26 mouse cellular contexts compared by ENCODE assay signal in genomic region chr14:21278290-21278689, GRCm38 (mm10).
DNase-seq lines count a peak whose midpoint lies in the region; TF ChIP-seq lines count a peak whose summit lies in the region.
"Had no signal": no experiment of that assay in that cellular context is flagged by ENCODE, and none has a peak within 500 bp of the region (broad histone marks: within the 10 kb centered on the region; RNA-seq: fewer than 3 reads in every experiment).

No protein-coding gene starts in this region.

- DNase-seq in adrenal gland, postnatal 10 days = peak; percentile 27
- no peak for DNase-seq in adrenal gland, adult 18-20 months (ENCODE audit: low spot score in 2 of 2)
- peak; percentile 83 for DNase-seq in liver, adult 2 months (ENCODE audit: extremely low read depth, low read depth, low spot score)
- no peak for DNase-seq in liver
- peak; percentile 12 for DNase-seq in lung, postnatal 25 days (ENCODE audit: low spot score)
- no peak for DNase-seq in lung, postnatal 14 days
- DNase-seq in thymus, postnatal 4 days = no peak
- DNase-seq: adrenal gland, adult 8-10 months; cerebellum, adult 11-12 months; cerebellum, adult 8-10 months; cerebellum, postnatal 10 days; cerebellum, postnatal 36 days; embryo, embryonic 11 days; gastrocnemius, postnatal 10 days; gastrocnemius, postnatal 36 days; heart, adult 2 months; heart, postnatal 14 days; heart, postnatal 4 days had no signal

- H3K27me3 ChIP-seq in liver, adult 2 months (ENCODE audit: control insufficient read depth, insufficient read depth, low read length) = no peaks in the 10 kb centered on the region
- H3K27me3 ChIP-seq: embryonic facial prominence, embryonic 13.5 days; forebrain, embryonic 13.5 days; heart, embryonic 13.5 days; hindbrain, embryonic 15.5 days had no signal

- peaks cover 10% of the 10 kb centered on the region for H3K36me3 ChIP-seq in liver, adult 2 months (ENCODE audit: control insufficient read depth, insufficient read depth, low read length)
- H3K36me3 ChIP-seq: embryonic facial prominence, embryonic 10.5 days; embryonic facial prominence, embryonic 13.5 days; forebrain, embryonic 10.5 days; heart, embryonic 10.5 days; heart, embryonic 13.5 days; hindbrain, embryonic 15.5 days had no signal

- H3K79me2 ChIP-seq in liver, adult 2 months (ENCODE audit: control insufficient read depth, insufficient read depth, low read length) = peaks cover 6% of the 10 kb centered on the region; the same call in 1 of the 2 replicates

- 36% methylated on average over 2 of the region's 2 CpGs for WGBS in liver, adult 2 months

- H3K27ac ChIP-seq in liver, adult 2 months (replicated peaks; ENCODE audit: insufficient read depth, low read depth, low read length) = peak overlapping the region; percentile 23; the same call in 1 of the 2 replicates
- H3K27ac ChIP-seq in embryonic fibroblast, embryonic 13.5 days (ENCODE audit: insufficient read depth, low read length) = peak overlapping the region; percentile 13; the same call in 1 of the 2 replicates
- H3K27ac ChIP-seq: embryonic facial prominence, embryonic 10.5 days; embryonic facial prominence, embryonic 13.5 days; forebrain, embryonic 10.5 days; forebrain, embryonic 13.5 days; heart, adult 2 months; heart, embryonic 10.5 days; heart, embryonic 13.5 days; hindbrain, embryonic 15.5 days had no signal

- no peak for TF ChIP-seq CTCF in liver, adult 2 months (IDR thresholded peaks at IDR 0.05; ENCODE audit: low read depth, low read length)
- TF ChIP-seq CTCF in embryonic fibroblast, embryonic 13.5 days (IDR thresholded peaks at IDR 0.05; ENCODE audit: borderline replicate concordance, insufficient read depth, low read length) = no peak

- H3K4me1 ChIP-seq in liver, adult 2 months (ENCODE audit: control insufficient read depth, insufficient read depth, low read length) = peaks cover 36% of the 10 kb centered on the region
- peaks cover 8% of the 10 kb centered on the region; the same call in 1 of the 2 replicates for H3K4me1 ChIP-seq in embryonic fibroblast, embryonic 13.5 days (ENCODE audit: control insufficient read depth, insufficient read depth, low read length)
- H3K4me1 ChIP-seq: hindbrain, embryonic 15.5 days had no signal

- no peak for TF ChIP-seq POLR2A in liver, adult 2 months (IDR thresholded peaks at IDR 0.05; ENCODE audit: extremely low read depth, insufficient read depth, low read length)
- TF ChIP-seq POLR2A in embryonic fibroblast, embryonic 13.5 days (IDR thresholded peaks at IDR 0.05; ENCODE audit: low read depth, low read length) = no peak

- H3K9ac ChIP-seq in liver, adult 2 months (ENCODE audit: low read depth, low read length) = no peak overlapping the region
- H3K9ac ChIP-seq: embryonic facial prominence, embryonic 13.5 days; forebrain, embryonic 13.5 days; heart, embryonic 13.5 days; hindbrain, embryonic 15.5 days had no signal

- no peak overlapping the region for H3K4me3 ChIP-seq in liver, adult 2 months (ENCODE audit: insufficient read depth, low read depth, low read length)
- H3K4me3 ChIP-seq in embryonic fibroblast, embryonic 13.5 days (ENCODE audit: insufficient read depth, low read length) = no peak overlapping the region
- H3K4me3 ChIP-seq: embryonic facial prominence, embryonic 10.5 days; embryonic facial prominence, embryonic 13.5 days; forebrain, embryonic 10.5 days; forebrain, embryonic 13.5 days; heart, adult 2 months; heart, embryonic 10.5 days; heart, embryonic 13.5 days; hindbrain, embryonic 15.5 days had no signal

Comparison
In these comparisons a context has a peak if more than half of its experiments do, and no peak if none do; other contexts are left out.
1. DNase-seq: peak in adrenal gland, postnatal 10 days (single experiment), liver, adult 2 months (single experiment) and lung, postnatal 25 days (single experiment); none in adrenal gland, adult 18-20 months (0 of 2), liver (single experiment), lung, postnatal 14 days (single experiment) and thymus, postnatal 4 days (single experiment).